Mouse (Mus musculus): ENCODE data around the gene Ssbp2. TPM values are rescaled to one million over a fixed set of nuclear protein-coding genes. Genes with fewer than 3 reads are reported as not detected.

Ssbp2 gene
- polyA plus RNA-seq, 1 experiment from 2014 or later, result 225 TPM

DNA sequence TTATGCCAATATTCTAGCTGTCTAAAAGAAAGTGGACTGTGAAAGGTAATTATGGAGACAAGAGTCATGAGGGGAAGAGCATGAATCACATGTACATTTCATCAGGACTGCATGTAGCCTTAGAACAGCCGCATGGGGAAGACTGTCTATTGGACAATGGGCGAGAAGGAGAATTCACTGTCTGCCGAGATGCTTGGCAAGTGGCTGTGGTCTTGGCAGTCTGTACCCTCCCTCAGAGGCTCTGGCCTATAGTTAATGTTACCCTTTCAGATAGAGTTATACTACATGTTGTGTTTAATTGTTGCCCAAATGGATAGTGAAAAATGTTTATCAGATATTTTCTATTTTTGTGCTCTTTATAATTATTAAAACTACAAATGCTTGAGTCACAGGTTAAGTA, 156.0 kb downstream of the Ssbp2 start:
- no peak overlapping the region for H3K9ac ChIP-seq

DNA sequence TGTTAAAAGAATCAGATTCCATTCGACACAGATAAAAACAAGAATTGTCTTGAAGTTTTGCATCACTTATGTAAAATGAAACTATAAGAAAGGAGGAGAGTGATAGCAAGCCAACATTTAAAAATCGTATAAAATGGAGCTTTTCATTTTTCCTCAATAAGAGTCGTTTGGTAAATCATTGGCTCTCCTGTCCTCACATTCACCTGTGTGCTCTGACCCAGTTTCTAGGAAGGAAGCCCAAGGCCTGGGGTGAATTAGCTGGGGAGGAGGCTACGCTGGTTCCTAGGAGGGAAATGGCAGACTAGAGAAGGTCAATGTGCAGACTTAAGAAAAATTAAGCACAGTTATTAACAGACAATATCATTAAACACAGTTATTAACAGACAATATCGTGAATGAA, 156.8 kb downstream of the Ssbp2 start:
- no peak overlapping the region for H3K4me3 ChIP-seq
- 88% methylated on average over 5 of the region's 5 CpGs for WGBS
- ATAC-seq (ENCODE audit: low FRiP score, low read depth), result no peak
- H3K9ac ChIP-seq, result no peak overlapping the region
- no peak overlapping the region for H3K4me2 ChIP-seq (replicated peaks)
- H3K4me1 ChIP-seq, result no peaks in the 10 kb centered on the region
- no peak overlapping the region for H3K27ac ChIP-seq
- H3K27me3 ChIP-seq, result no peaks in the 10 kb centered on the region
- H3K36me3 ChIP-seq, result peaks cover 12% of the 10 kb centered on the region
- no peaks in the 10 kb centered on the region for H3K9me3 ChIP-seq

More for the DNA sequence above, 156.0 kb downstream of the Ssbp2 start:
- no peaks in the 10 kb centered on the region for H3K27me3 ChIP-seq
- WGBS, result 89% methylated on average over 3 of the region's 3 CpGs
- no peak overlapping the region for H3K4me3 ChIP-seq
- H3K36me3 ChIP-seq, result peaks cover 10% of the 10 kb centered on the region
- no peak overlapping the region for H3K4me2 ChIP-seq (replicated peaks)
- no peaks in the 10 kb centered on the region for H3K9me3 ChIP-seq
- H3K27ac ChIP-seq, result no peak overlapping the region
- no peaks in the 10 kb centered on the region for H3K4me1 ChIP-seq
- ATAC-seq (ENCODE audit: low FRiP score, low read depth), result no peak

DNA sequence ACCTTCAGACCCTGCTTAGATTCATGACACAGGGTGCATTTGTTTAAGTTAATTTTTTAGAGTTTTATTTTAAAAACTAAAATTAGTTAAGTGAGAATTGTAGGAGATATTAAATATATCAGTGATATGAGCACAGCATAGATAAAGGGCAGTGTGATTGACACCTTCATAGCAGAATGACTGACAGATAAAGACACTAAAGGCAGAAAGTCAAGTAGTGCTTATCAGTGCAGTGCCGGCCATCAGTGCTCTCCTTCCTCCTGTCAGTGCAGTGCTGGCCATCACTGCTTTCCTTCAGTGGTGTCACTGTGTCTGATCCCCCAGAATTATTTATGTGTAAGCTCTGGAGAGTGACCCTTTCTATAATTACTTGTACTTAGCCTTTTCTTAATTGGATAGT, 159.3 kb downstream of the Ssbp2 start:
- Histone ChIP-seq H3K4me1 (no peaks in the 10 kb centered on the region), H3K9me3 (no peaks in the 10 kb centered on the region), H3K4me2 (replicated peaks) (no peak overlapping the region), H3K9ac (no peak overlapping the region), H3K27ac (no peak overlapping the region), H3K4me3 (no peak overlapping the region), H3K36me3 (peaks cover 14% of the 10 kb centered on the region), H3K27me3 (no peaks in the 10 kb centered on the region)
- ATAC-seq (ENCODE audit: low FRiP score, low read depth), result no peak
- 76% methylated on average over 1 of the region's 1 CpGs for WGBS

DNA sequence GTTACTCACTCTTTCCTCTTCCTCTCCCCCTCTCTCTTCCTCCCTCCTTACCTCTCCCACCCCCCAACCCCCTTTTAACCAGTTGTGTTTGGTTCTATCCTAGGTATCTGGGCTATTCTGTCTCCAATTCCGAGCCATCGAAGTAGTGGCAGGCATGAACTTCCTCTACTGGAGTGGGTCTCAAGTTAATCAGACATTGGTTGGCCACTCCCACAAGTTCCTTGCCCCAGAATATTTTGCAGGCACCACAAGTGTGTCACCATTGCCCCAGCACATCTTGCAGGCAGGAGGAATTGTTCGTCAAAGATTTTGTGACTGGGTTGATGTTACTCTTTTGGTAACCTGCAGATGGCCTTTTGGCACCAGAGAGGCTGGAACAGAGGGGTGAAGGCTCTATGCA, 160.5 kb downstream of the Ssbp2 start:
- Histone ChIP-seq H3K36me3 (peaks cover 16% of the 10 kb centered on the region), H3K4me2 (replicated peaks) (no peak overlapping the region), H3K27ac (no peak overlapping the region), H3K9me3 (no peaks in the 10 kb centered on the region), H3K4me3 (no peak overlapping the region), H3K9ac (no peak overlapping the region), H3K27me3 (no peaks in the 10 kb centered on the region), H3K4me1 (no peaks in the 10 kb centered on the region)
- no peak for ATAC-seq (ENCODE audit: low FRiP score, low read depth)
- WGBS, result 93% methylated on average over 3 of the region's 3 CpGs

DNA sequence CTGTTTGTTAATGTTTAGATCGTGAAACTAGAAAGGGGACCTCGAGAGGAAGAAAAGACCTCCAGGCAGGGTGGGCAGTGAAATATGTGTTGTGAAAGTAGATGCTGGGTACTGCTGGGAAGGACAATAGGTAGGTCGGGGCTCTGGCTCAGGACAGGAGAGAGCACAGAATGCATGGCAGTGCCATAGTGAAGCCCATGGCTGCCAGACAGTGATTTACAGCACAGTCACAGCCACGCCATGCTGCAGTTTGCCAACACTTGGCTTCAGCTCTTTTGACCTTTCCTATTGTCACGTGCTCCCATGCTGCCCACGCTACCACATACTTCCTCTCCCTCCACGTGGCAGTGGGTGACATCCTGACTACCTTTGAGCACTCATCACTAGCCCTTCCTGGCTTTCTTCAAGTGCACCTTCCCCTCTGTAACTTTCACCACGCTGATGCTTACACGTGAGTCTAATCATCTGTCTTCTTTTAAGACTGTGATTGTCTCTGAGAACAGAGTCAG, 171.3 kb downstream of the Ssbp2 start:
- WGBS, result 44% methylated on average over 9 of the region's 9 CpGs
- no peak overlapping the region for H3K27ac ChIP-seq

DNA sequence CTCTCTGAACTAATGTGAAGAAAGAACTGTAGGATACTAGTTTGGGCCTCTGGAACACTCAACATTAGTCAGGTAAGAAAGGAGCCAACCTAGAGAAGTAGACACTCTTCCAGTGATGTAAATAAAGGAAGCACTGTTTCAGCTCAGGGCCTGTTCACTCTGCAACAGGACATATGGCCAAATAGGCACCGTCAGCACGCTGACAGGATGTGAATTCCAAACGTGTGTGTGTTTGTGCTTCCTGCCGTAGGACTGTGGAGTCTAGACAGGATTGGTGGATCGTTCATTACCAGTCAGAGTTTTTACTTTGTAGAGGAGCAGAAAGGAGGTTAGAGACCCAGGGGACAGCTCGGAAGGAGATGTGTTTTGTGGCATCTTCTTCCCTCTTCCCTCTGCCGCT, 174.0 kb downstream of the Ssbp2 start:
- Histone ChIP-seq H3K4me1 (peaks cover 11% of the 10 kb centered on the region; the same call in 1 of the 2 replicates), H3K27me3 (no peaks in the 10 kb centered on the region), H3K9me3 (no peaks in the 10 kb centered on the region), H3K4me2 (replicated peaks) (no peak overlapping the region), H3K9ac (no peak overlapping the region), H3K36me3 (no peaks in the 10 kb centered on the region), H3K4me3 (no peak overlapping the region), H3K27ac (no peak overlapping the region)
- ATAC-seq (ENCODE audit: low FRiP score, low read depth), result no peak
- 54% methylated on average over 7 of the region's 7 CpGs for WGBS

More for the DNA sequence above, 171.3 kb downstream of the Ssbp2 start:
- H3K4me2 ChIP-seq (replicated peaks), result no peak overlapping the region
- no peaks in the 10 kb centered on the region for H3K9me3 ChIP-seq
- no peaks in the 10 kb centered on the region for H3K27me3 ChIP-seq
- peaks cover 9% of the 10 kb centered on the region; the same call in 1 of the 2 replicates for H3K4me1 ChIP-seq
- H3K9ac ChIP-seq, result no peak overlapping the region
- H3K36me3 ChIP-seq, result no peaks in the 10 kb centered on the region
- ATAC-seq (ENCODE audit: low FRiP score, low read depth), result no peak
- no peak overlapping the region for H3K4me3 ChIP-seq

DNA sequence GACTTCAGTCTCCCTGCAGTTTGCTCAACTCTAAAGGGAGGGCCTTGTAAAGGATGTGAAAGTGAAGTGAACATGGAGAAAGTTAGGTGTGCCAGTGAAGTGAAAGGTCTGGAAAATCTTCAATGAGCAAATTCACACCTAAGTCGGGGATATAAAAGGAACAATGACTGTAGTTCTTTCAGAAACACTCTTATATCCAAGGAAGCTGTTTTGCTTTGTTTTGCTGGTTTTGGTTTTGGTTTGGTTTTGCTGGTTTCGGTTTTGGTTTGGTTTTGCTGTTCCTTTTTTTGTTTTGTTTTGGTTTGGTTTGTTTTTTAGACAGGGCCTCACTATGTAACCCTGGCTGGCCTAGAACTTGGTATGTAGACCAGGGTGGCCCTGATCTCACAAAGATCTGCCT, 175.9 kb downstream of the Ssbp2 start:
- H3K9me3 ChIP-seq, result no peaks in the 10 kb centered on the region
- no peak for ATAC-seq (ENCODE audit: low FRiP score, low read depth)
- H3K36me3 ChIP-seq, result no peaks in the 10 kb centered on the region
- H3K27me3 ChIP-seq, result no peaks in the 10 kb centered on the region
- no peak overlapping the region for H3K4me2 ChIP-seq (replicated peaks)
- H3K4me1 ChIP-seq, result peaks cover 21% of the 10 kb centered on the region
- H3K27ac ChIP-seq, result 0 out of 2 replicates have a peak overlapping the region, but pooled peaks have one; percentile 16
- 88% methylated on average over 2 of the region's 2 CpGs for WGBS
- no peak overlapping the region for H3K4me3 ChIP-seq
- no peak overlapping the region for H3K9ac ChIP-seq

DNA sequence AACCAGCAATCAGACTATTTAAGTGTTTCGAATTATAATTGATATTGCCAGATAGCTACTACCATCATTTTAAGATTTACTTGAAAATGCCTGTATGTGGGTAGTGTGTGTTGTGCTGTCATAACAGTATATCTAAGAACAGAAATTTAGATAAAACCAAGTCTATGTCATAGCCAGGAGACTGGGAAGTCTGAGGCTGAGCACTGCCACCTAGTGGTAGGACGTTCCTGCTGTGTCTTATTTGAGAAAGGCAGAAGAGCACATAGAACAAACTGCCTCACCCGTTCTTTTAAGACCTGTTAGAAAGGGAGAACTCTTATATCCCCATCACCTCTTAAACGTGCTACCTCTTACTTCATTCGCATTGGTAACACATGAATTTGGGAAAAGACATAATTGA, 176.7 kb downstream of the Ssbp2 start:
- WGBS, result 15% methylated on average over 5 of the region's 5 CpGs
- Histone ChIP-seq H3K4me1 (peaks cover 22% of the 10 kb centered on the region), H3K4me2 (replicated peaks) (no peak overlapping the region), H3K9me3 (no peaks in the 10 kb centered on the region), H3K27ac (no peak overlapping the region), H3K4me3 (no peak overlapping the region), H3K9ac (no peak overlapping the region), H3K27me3 (no peaks in the 10 kb centered on the region), H3K36me3 (no peaks in the 10 kb centered on the region)
- peak; percentile 48; the same call in 1 of the 2 replicates for ATAC-seq (ENCODE audit: low FRiP score, low read depth)

DNA sequence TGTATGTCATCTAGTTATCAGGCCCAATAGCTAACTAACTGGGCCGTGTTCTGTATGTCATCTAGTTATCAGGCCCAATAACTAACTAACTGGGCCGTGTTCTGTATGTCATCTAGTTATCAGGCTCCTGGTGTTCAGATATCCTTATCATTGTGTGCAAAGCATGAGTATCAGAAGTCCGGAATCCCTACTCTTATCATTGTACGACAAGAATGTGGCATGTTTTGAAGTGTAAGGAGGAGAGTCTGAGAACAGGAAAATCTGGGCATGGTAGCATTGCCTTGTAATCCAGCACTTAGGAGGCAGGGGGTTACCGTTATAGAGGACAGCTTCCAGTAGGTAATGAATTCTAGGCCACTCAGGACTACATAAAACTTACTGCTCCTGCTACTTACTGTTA, 178.8 kb downstream of the Ssbp2 start:
- 74% methylated on average over 5 of the region's 5 CpGs for WGBS

DNA sequence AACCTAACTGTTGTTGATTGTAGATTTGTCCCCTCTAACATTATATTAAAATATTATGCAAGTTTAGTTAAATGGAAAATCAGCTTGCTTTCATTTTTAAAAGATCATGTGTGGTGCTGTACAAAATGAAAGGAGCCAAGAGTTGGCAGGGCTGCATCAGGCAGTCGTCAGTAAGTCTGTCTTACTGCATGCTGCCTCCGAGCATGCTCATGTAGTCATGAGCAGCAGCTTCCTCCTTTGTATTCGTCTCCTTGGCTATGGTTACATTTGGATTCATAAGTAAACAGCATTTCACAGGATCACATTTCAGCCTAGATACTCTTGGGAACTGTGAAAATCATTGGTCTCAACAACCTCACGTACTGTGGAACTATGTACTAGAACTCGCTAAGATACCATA, 180.1 kb downstream of the Ssbp2 start:
- Histone ChIP-seq H3K4me2 (replicated peaks) (no peak overlapping the region), H3K36me3 (no peaks in the 10 kb centered on the region), H3K27me3 (no peaks in the 10 kb centered on the region), H3K27ac (no peak overlapping the region), H3K4me3 (no peak overlapping the region), H3K9me3 (no peaks in the 10 kb centered on the region), H3K9ac (no peak overlapping the region), H3K4me1 (peaks cover 13% of the 10 kb centered on the region)
- 45% methylated on average over 5 of the region's 5 CpGs for WGBS
- no peak for ATAC-seq (ENCODE audit: low FRiP score, low read depth)

More for the DNA sequence above, 178.8 kb downstream of the Ssbp2 start:
- H3K36me3 ChIP-seq, result no peaks in the 10 kb centered on the region
- H3K9me3 ChIP-seq, result no peaks in the 10 kb centered on the region
- peaks cover 19% of the 10 kb centered on the region for H3K4me1 ChIP-seq
- H3K4me2 ChIP-seq (replicated peaks), result no peak overlapping the region
- H3K27ac ChIP-seq, result no peak overlapping the region
- no peak overlapping the region for H3K4me3 ChIP-seq
- no peaks in the 10 kb centered on the region for H3K27me3 ChIP-seq
- ATAC-seq (ENCODE audit: low FRiP score, low read depth), result no peak
- H3K9ac ChIP-seq, result no peak overlapping the region

DNA sequence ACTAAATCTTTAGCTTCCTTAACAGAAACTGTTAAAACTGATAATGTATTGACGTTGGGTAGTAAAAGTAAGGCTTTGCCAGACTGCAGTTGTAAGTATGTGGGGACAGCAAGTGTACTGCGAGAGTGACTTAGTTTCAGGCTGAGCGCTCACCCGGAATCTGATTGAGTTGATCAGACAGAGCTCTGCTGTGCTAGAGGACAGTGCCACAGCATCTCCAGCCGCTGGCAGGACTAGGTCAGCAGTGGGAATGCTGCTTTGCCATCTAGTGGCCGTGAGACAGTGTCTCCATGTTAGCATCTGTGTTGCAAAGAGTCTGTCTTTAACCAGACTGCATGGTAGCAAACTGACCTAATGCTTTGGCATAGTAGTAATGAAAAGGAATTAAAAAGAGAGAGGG, 188.2 kb downstream of the Ssbp2 start:
- 52% methylated on average over 6 of the region's 6 CpGs for WGBS
- ATAC-seq (ENCODE audit: low FRiP score, low read depth), result no peak; the same call in 1 of the 2 replicates
- H3K9ac ChIP-seq, result no peak overlapping the region

DNA sequence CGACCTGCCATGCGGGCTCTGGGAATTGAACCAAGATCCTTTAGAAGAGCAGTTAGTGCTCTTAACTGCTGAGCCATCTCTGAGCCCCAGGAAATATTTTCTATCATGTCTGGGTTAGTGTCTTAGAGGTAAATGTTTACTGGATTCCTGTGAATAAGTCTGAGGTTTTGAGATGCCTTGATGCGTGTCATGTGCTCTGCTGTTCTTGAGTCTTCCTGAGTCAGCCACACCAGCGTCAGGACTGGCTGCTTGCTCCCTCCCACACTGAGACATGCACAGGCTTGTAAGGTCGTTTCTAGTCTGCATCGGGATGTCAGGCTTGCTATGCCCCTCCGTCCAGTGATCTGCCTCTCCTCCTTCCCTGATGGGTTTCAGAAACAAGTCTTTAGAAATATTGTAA, 189.8 kb downstream of the Ssbp2 start:
- no peak for ATAC-seq (ENCODE audit: low FRiP score, low read depth)
- Histone ChIP-seq H3K9ac (no peak overlapping the region), H3K9me3 (no peaks in the 10 kb centered on the region), H3K36me3 (peaks cover 17% of the 10 kb centered on the region), H3K4me2 (replicated peaks) (no peak overlapping the region), H3K27ac (no peak overlapping the region), H3K4me1 (no peaks in the 10 kb centered on the region), H3K27me3 (no peaks in the 10 kb centered on the region), H3K4me3 (no peak overlapping the region)
- WGBS, result 74% methylated on average over 7 of the region's 7 CpGs

More for the DNA sequence above, 188.2 kb downstream of the Ssbp2 start:
- Histone ChIP-seq H3K4me1 (no peaks in the 10 kb centered on the region), H3K27ac (no peak overlapping the region), H3K36me3 (peaks cover 11% of the 10 kb centered on the region), H3K9me3 (no peaks in the 10 kb centered on the region), H3K4me3 (no peak overlapping the region), H3K4me2 (replicated peaks) (no peak overlapping the region), H3K27me3 (no peaks in the 10 kb centered on the region)
